9 mouse cellular contexts compared by ENCODE assay signal in the genomic region with DNA sequence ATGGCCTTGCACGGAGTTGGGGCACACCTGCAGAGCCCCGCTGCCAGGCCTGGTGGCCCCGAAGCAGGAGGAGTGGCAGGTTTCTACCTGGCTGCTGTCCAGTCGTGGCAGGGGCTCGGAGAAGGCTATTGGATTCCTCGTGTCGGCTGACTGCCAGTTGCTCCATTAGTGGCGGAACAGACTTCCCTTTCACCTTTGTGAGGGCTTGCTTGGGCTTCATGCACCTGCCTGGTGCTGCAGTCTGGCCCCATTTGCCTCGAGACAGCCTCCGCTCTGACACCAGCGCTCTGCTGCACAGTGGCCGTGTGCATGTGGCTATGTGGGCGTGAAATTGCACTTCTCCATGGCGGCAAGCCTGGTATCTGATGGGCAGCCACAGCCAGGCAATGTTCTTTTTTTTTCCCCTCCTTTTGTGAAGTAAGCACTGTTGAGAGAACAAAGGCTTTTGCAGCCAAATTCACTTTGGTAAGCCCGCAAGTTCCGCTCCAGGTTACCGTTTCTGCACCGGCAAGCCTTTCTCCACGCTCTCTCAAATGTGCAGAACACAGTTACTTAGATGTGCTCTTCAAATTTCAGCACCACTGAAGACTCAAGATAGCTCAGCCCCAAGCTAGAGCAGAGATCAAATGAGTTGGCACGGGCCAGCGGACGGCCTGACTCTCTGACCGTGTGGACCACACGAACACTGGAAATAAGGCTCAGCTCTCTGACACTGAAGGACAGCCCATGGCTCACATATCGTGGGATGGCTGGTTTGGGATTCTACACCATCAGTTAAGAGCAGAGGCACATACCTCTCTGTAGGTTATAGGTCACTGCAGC.
DNase-seq lines count a peak whose midpoint lies in the region; ATAC-seq and TF ChIP-seq lines count a peak whose summit lies in the region.
"Had no signal": no experiment of that assay in that cellular context is flagged by ENCODE, and none has a peak within 500 bp of the region (broad histone marks: within the 10 kb centered on the region; RNA-seq: fewer than 3 reads in every experiment).

No protein-coding gene starts in this region.

- H3K4me1 ChIP-seq in hindbrain, embryonic 16.5 days (ENCODE audit: control insufficient read depth, insufficient read depth, low read depth, low read length): peaks cover 5% of the 10 kb centered on the region
- peaks cover 1% of the 10 kb centered on the region; the same call in 1 of the 2 replicates for H3K4me1 ChIP-seq in heart, adult 2 months (ENCODE audit: control insufficient read depth, insufficient read depth, low read length)

- TF ChIP-seq EP300 in heart, adult 2 months (IDR thresholded peaks at IDR 0.05; ENCODE audit: insufficient read depth, low read depth, low read length): no peak

- H3K27ac ChIP-seq in hindbrain, embryonic 16.5 days (ENCODE audit: low read depth, low read length): peak overlapping the region; percentile 36; the same call in 1 of the 2 replicates
- no peak overlapping the region for H3K27ac ChIP-seq in heart, adult 2 months
- H3K27ac ChIP-seq: limb, embryonic 12.5 days had no signal

- intact Hi-C loops in heart, adult 2 months (cut with DNase I): no loop called here

- 26% methylated on average over 25 of the region's 25 CpGs for WGBS in hindbrain, embryonic 16.5 days
- WGBS in heart, adult 2 months: 68% methylated on average over 25 of the region's 25 CpGs

- peak overlapping the region; percentile 24 for H3K9ac ChIP-seq in hindbrain, embryonic 16.5 days (ENCODE audit: low read depth, low read length)
- no peak overlapping the region for H3K9ac ChIP-seq in heart, adult 2 months (ENCODE audit: low read depth, low read length)
- H3K9ac ChIP-seq: limb, embryonic 12.5 days had no signal

- no peak for TF ChIP-seq CTCF in heart, adult 2 months (IDR thresholded peaks at IDR 0.05)

- H3K9me3 ChIP-seq in hindbrain, embryonic 16.5 days (ENCODE audit: control insufficient read depth, low read length): no peaks in the 10 kb centered on the region
- H3K9me3 ChIP-seq: limb, embryonic 12.5 days had no signal

- no peaks in the 10 kb centered on the region for H3K79me2 ChIP-seq in heart, adult 2 months (replicated peaks; ENCODE audit: control insufficient read depth, insufficient read depth, low read length)

- TF ChIP-seq POLR2A in heart, adult 2 months (IDR thresholded peaks at IDR 0.05; ENCODE audit: insufficient read depth, low read depth, low read length): no peak

- ATAC-seq in hindbrain, embryonic 16.5 days: peak; percentile 80

- H3K4me3 ChIP-seq in hindbrain, embryonic 16.5 days (ENCODE audit: low read length): no peak overlapping the region
- no peak overlapping the region for H3K4me3 ChIP-seq in heart, adult 2 months
- H3K4me3 ChIP-seq: limb, embryonic 12.5 days had no signal

- H3K27me3 ChIP-seq in hindbrain, embryonic 16.5 days (replicated peaks; ENCODE audit: control insufficient read depth, insufficient read depth, low read length): no peaks in the 10 kb centered on the region
- no peaks in the 10 kb centered on the region for H3K27me3 ChIP-seq in heart, adult 2 months (ENCODE audit: control insufficient read depth, insufficient read depth, low read length)
- H3K27me3 ChIP-seq: limb, embryonic 12.5 days had no signal

- DNase-seq in ovary, postnatal 36 days (ENCODE audit: low spot score): peak; percentile 24
- no peak for DNase-seq in ovary, postnatal 10 days (ENCODE audit: low spot score)
- DNase-seq in left cerebral cortex, adult 9 months (ENCODE audit: low spot score in 2 of 2): peak; percentile 22 to 28
- peak; percentile 21 for DNase-seq in neural tube, embryonic 10.5 days (ENCODE audit: extremely low spot score, low spot score)
- DNase-seq in adrenal gland, postnatal 14 days: no peak
- no peak for DNase-seq in heart, adult 2 months
- no peak for DNase-seq in spleen, postnatal 4 days (ENCODE audit: low spot score in 2 of 2)

- no peaks in the 10 kb centered on the region for H3K36me3 ChIP-seq in hindbrain, embryonic 16.5 days (ENCODE audit: control insufficient read depth, insufficient read depth, low read length)
- H3K36me3 ChIP-seq in heart, adult 2 months (ENCODE audit: control insufficient read depth, insufficient read depth, low read length): no peaks in the 10 kb centered on the region
- H3K36me3 ChIP-seq: limb, embryonic 12.5 days had no signal

- H3K4me2 ChIP-seq in hindbrain, embryonic 16.5 days (ENCODE audit: low read length): peak overlapping the region; percentile 33
- H3K4me2 ChIP-seq: limb, embryonic 12.5 days had no signal

Comparison
In these comparisons a context has a peak if more than half of its experiments do, and no peak if none do; other contexts are left out.
1. DNase-seq: peak in ovary, postnatal 36 days (single experiment), left cerebral cortex, adult 9 months (2 of 2) and neural tube, embryonic 10.5 days (single experiment); none in ovary, postnatal 10 days (single experiment), adrenal gland, postnatal 14 days (single experiment), heart, adult 2 months (0 of 2) and spleen, postnatal 4 days (0 of 2).